Mouse (Mus musculus) forebrain, embryonic 13.5 days (tissue): ENCODE results near the gene Ssbp4. TPM values are rescaled to one million over a fixed set of nuclear protein-coding genes. Genes with fewer than 3 reads are reported as not detected.

ENCODE experiments used
- ATAC-seq: fragments of 200-750 bp; cut with Nextera tagmentation; 2 replicates; pipeline ENCODE4 v1.8.0; 2017
- H3K27ac ChIP-seq: fragments of 300-500 bp; sonication (generic); 2 replicates; pipeline ENCODE4 v1.5.1; 2015; ENCODE audit warnings: inconsistent platforms, mild to moderate bottlenecking, moderate library complexity
- H3K27me3 ChIP-seq: fragments of 300-500 bp; sonication (generic); 2 replicates; pipeline ENCODE4 v1.6.1; 2015; ENCODE audit warnings: mild to moderate bottlenecking, inconsistent platforms
- H3K36me3 ChIP-seq: fragments of 300-500 bp; sonication (generic); 2 replicates; pipeline ENCODE4 v1.6.1; 2015; ENCODE audit warnings: mild to moderate bottlenecking, inconsistent platforms; ENCODE audit not compliant: poor library complexity, severe bottlenecking
- H3K4me1 ChIP-seq: fragments of 300-500 bp; sonication (generic); 2 replicates; pipeline ENCODE4 v1.6.1; 2015; ENCODE audit warnings: inconsistent platforms
- H3K4me2 ChIP-seq: fragments of 300-500 bp; sonication (generic); 2 replicates; pipeline ENCODE4 v1.6.1; 2015; ENCODE audit warnings: inconsistent platforms, mild to moderate bottlenecking, moderate library complexity
- H3K4me3 ChIP-seq: fragments of 300-500 bp; sonication (generic); 2 replicates; pipeline ENCODE4 v1.5.1; 2015; ENCODE audit warnings: mild to moderate bottlenecking, inconsistent platforms
- H3K9ac ChIP-seq: fragments of 300-500 bp; sonication (generic); 2 replicates; pipeline ENCODE4 v1.6.1; 2015; ENCODE audit warnings: mild to moderate bottlenecking, inconsistent platforms
- H3K9me3 ChIP-seq: fragments of 300-500 bp; sonication (generic); replicated peaks from 2 replicates; pipeline ENCODE4 v1.6.1; 2016; ENCODE audit warnings: inconsistent platforms
- WGBS: fragments of 180-500 bp; shearing (Covaris S2); methylation state at CpG from one replicate; pipeline ENCODE4 v1.1.7; 2015; 5-methylcytosine and 5-hydroxymethylcytosine counted together
- polyA plus RNA-seq: library from polyadenylated mRNA; unstranded; fragments of >200 nt; fragmentation: Nextera tagmentation; extraction: Ambion mirVana; gene quantifications from 2 replicates; pipeline ENCODE4 v1.2.1, GENCODE M21; 2015

Ssbp4 gene
- polyA plus RNA-seq, 1 experiment from 2014 or later: 81.9 TPM

DNA sequence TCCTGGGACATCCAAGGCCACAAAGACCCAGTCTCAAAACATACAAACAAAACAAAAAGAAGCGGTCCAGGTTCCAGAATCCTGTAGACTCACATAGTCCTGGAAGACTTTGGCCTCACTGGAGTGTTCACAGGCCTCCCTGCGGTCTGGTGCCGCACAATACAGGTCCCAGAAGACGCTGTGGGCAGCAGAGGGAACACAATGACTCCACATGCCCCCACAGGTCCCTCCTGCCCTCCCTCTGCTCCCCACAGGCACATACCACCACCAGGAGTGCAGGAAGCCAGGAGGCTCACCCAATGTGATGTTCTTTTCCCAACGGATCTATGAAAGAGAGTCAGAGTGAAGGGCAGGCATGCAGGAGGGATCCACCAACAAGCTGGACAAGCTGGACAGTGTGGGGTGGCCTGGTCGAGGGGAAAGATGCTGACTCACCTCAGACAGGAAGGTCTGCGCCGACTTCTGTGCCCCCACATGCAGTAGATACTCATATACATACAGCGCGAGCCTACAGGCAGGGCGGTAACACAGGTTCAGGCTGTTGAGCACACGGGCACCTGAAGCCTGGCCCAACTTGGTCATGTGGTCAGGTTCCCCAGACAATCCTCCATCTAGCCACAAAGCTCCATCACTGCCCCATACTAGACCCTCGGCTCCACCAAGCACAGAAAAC lies 6.4 kb downstream of the Ssbp4 start:
- H3K36me3 ChIP-seq: peaks cover 17% of the 10 kb centered on the region
- H3K9me3 ChIP-seq: no peaks in the 10 kb centered on the region
- 0 out of 2 replicates have a peak, but pooled peaks cover under 1% of the 10 kb centered on the region for H3K27me3 ChIP-seq
- H3K27ac ChIP-seq: no peak overlapping the region; the same call in none of the 2 replicates
- H3K4me2 ChIP-seq: no peak overlapping the region
- WGBS: 92% methylated on average over 13 of the region's 13 CpGs
- peaks cover 81% of the 10 kb centered on the region for H3K4me1 ChIP-seq
- no peak for ATAC-seq
- no peak overlapping the region for H3K4me3 ChIP-seq
- H3K9ac ChIP-seq: no peak overlapping the region

DNA sequence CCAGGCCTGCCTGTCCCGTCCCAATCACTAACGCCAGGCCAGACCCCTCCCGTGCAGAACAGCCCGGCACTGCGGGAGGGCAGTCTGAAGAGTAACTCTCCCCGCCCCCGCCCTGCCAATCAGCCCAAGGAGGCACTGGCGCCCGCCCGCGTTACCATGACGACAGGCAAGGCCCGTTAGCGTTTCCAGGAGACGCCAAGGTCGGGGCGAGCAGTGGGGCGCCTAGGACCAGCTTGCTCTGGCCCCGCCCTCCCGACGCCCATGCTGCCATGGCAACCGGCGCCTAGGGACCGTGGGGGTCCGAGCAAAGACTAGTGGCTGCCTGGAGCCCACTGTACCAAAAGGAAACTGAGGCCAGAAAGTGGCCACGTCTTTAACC lies 7.4 kb downstream of the Ssbp4 start:
- ATAC-seq: peak; percentile 74
- Histone ChIP-seq H3K27ac (peak overlapping the region; percentile 93), H3K4me3 (peak overlapping the region; percentile 21), H3K36me3 (peaks cover 26% of the 10 kb centered on the region), H3K27me3 (peaks cover 8% of the 10 kb centered on the region; the same call in 1 of the 2 replicates), H3K9ac (peak overlapping the region; percentile 47; the same call in 1 of the 2 replicates), H3K4me2 (peak overlapping the region; percentile 54), H3K4me1 (peaks cover 83% of the 10 kb centered on the region), H3K9me3 (no peaks in the 10 kb centered on the region)
- WGBS: under 1% methylated on average over 23 of the region's 26 CpGs

DNA sequence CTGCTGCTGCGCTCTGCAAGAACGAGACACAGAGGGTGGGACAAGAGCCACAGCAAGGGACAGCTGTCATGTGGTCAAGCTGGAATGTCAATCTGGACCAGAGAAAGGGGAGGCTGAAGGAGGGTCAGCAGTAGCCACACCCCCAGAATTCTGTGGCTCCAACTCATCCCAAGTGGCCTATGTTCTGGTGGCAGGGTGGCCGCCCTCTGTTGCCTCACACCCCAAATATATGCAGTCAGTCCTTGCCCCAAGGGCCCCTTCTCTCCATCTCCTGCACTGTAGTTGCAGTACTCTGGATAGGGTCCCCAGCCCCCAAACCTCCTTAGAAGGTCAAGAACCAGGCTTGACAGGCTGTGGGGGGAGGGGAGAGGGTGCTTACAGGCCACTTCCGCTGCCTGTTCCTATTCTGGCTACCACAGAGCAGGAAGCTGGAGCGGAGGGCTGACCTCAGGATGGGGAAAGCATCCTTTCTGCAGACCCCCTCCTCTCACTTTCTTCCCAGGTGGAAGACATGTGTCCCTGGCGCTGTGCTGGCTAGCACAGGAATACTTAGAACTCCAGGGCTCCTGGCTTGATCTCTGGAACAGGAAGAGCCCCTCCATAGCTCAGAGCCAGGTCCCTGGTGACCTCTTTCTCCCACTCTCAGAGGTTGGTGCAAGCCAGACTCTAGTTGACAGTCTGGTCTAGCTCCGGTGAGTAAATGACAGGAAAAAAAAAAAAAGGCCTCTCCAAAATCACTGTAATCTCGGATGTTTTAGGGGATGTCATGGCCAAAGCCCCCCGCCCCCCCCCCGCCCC lies 8.0 kb downstream of the Ssbp4 start:
- Histone ChIP-seq H3K4me1 (peaks cover 82% of the 10 kb centered on the region), H3K27me3 (peaks cover 14% of the 10 kb centered on the region; the same call in 1 of the 2 replicates), H3K9me3 (no peaks in the 10 kb centered on the region), H3K27ac (peak overlapping the region; percentile 93), H3K4me3 (peak overlapping the region; percentile 21), H3K36me3 (peaks cover 32% of the 10 kb centered on the region), H3K4me2 (peak overlapping the region; percentile 54), H3K9ac (peak overlapping the region; percentile 47; the same call in 1 of the 2 replicates)
- ATAC-seq: peak; percentile 9
- WGBS: 20% methylated on average over 10 of the region's 10 CpGs

DNA sequence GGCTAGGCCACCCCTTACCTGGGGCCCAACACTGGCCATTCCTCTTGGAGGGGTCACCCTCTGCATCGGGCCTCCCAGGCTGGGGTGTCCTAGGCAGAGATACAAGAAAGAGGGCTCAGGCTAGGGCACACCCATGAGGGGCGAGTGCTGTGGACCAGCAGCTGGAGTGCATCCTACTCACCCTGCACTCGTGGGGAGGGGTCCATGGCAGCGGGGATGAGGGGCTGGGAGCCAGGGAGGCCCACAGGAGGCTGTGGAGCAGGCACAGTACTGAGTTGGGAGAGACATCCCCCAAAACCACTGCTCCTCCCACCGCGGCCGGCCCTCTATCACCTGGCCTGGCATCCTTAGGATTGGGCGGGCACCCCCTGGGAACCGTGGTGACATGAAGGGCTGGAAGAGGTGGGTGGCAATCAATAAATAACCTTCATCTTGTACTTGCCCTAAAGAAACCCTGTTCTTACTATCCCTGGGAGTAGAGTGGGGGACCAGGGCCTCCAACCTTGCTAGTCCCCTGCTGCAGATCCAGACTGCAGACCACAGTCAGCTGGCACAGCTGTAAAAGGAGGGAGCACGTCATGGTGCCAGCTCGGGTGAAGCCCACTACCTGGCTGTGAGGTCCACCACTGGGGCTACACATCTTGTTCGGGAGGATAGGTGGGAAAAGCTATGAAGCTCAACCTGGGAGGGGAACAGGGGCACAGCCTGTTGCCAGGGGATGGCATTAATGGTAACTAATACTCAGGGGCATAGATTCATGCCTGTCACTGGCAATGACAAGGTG lies 9.0 kb downstream of the Ssbp4 start:
- 83% methylated on average over 12 of the region's 12 CpGs for WGBS
- H3K4me2 ChIP-seq: 0 out of 2 replicates have a peak overlapping the region, but pooled peaks have one; percentile 54
- H3K4me1 ChIP-seq: peaks cover 83% of the 10 kb centered on the region
- H3K9ac ChIP-seq: no peak overlapping the region
- no peaks in the 10 kb centered on the region for H3K9me3 ChIP-seq
- H3K4me3 ChIP-seq: no peak overlapping the region
- H3K27me3 ChIP-seq: peaks cover 16% of the 10 kb centered on the region; the same call in 1 of the 2 replicates
- H3K36me3 ChIP-seq: peaks cover 32% of the 10 kb centered on the region
- ATAC-seq: no peak
- peak overlapping the region; percentile 93 for H3K27ac ChIP-seq

DNA sequence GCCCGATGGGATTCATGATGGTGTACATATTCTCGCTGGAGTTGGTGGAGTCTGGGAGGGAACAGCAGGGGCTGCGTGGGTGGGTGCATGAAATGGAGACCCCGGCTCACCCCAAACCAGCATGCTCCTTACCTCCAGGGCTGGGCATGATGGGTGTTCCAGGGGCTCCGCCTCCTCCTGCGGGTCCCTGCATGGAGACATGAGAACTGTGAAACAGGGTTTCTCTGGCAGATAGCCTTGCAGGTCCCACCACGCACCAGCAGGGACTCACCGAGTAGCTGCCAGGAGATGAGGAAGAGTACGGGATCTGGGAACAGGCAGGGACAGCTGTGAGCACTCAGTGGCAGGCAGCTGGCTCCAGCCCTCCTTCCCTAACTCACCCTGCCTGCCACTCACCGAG lies 9.9 kb downstream of the Ssbp4 start:
- H3K4me1 ChIP-seq: peaks cover 81% of the 10 kb centered on the region
- peak overlapping the region; percentile 79 for H3K9ac ChIP-seq
- H3K9me3 ChIP-seq: no peaks in the 10 kb centered on the region
- H3K36me3 ChIP-seq: peaks cover 32% of the 10 kb centered on the region
- H3K4me3 ChIP-seq: peak overlapping the region; percentile 49
- 0 out of 2 replicates have a peak, but pooled peaks have one; percentile 0 for ATAC-seq
- WGBS: 15% methylated on average over 10 of the region's 10 CpGs
- H3K4me2 ChIP-seq: peak overlapping the region; percentile 90
- peaks cover 16% of the 10 kb centered on the region; the same call in 1 of the 2 replicates for H3K27me3 ChIP-seq
- peak overlapping the region; percentile 5; the same call in 1 of the 2 replicates for H3K27ac ChIP-seq

DNA sequence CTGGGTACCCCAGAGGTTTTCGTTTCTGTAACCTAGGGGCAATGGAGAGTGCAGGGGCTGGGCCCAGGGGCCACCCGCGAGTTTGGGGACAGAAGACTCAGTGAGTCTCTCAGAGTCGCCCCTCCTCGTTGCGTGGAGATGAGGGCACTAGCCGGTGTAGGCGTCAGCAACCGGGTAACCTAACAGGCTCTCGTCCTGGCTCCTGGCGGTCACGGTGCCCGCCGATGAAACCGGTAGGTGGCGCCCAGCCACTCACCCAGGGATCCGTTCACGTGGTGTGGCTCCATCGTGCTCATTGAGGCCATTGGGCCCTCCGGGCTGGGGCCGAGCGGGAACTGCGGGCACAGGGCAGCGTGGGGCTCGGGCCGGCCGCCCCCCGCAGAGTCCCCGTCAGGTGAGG lies 10.4 kb downstream of the Ssbp4 start:
- ATAC-seq: peak; percentile 37
- Histone ChIP-seq H3K4me3 (peak overlapping the region; percentile 49), H3K4me1 (peaks cover 84% of the 10 kb centered on the region), H3K36me3 (peaks cover 31% of the 10 kb centered on the region), H3K4me2 (peak overlapping the region; percentile 90), H3K9ac (peak overlapping the region; percentile 79), H3K9me3 (no peaks in the 10 kb centered on the region), H3K27ac (peak overlapping the region; percentile 51), H3K27me3 (peaks cover 16% of the 10 kb centered on the region; the same call in 1 of the 2 replicates)
- under 1% methylated on average over 29 of the region's 29 CpGs for WGBS

DNA sequence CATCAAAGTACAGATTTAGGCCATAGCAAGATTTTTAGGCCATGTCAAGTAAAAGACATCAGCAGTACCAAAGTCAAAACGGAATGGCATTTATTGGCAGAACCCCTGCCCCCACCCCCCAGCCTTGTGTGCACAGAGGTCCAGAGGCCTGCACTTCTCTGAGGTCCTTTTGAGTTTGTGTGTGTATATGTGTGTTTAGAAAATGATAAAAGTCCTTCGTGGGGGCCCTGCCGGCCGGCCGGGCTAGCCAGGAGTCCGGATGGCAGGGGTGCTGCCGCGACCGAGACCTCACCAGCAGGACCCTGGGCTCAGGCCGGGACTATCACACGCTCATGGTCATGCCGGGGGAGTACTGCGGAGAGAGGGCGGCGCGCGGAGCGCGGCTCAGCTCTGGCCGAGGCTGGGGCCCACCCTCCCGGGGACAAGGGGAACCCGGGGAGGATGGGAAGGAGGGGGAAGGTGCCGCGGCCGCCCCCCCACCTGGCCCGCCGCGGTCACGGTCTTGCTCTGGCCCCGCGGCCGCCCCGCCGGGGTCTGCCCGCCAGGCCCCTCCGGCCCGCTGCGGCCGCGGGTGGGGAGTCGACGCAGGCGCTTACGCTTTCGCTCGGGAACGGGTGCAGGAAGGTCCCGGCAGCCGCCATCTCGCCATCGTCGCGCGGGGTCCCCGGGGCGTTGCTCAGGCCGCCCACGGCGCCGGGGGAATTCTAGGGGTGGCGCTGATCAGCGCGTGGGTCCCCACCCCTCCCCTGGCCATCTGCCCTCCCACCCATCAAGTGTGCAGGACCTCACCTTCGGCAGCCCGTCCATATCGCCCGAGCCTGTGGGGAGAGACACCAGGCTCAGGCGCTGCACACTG lies 11.0 kb downstream of the Ssbp4 start:
- Histone ChIP-seq H3K9ac (peak overlapping the region; percentile 79), H3K4me1 (peaks cover 84% of the 10 kb centered on the region), H3K9me3 (no peaks in the 10 kb centered on the region), H3K27ac (peak overlapping the region; percentile 51), H3K4me2 (peak overlapping the region; percentile 90), H3K4me3 (peak overlapping the region; percentile 49), H3K36me3 (peaks cover 29% of the 10 kb centered on the region), H3K27me3 (peaks cover 16% of the 10 kb centered on the region; the same call in 1 of the 2 replicates)
- ATAC-seq: no peak
- 4% methylated on average over 62 of the region's 68 CpGs for WGBS

DNA sequence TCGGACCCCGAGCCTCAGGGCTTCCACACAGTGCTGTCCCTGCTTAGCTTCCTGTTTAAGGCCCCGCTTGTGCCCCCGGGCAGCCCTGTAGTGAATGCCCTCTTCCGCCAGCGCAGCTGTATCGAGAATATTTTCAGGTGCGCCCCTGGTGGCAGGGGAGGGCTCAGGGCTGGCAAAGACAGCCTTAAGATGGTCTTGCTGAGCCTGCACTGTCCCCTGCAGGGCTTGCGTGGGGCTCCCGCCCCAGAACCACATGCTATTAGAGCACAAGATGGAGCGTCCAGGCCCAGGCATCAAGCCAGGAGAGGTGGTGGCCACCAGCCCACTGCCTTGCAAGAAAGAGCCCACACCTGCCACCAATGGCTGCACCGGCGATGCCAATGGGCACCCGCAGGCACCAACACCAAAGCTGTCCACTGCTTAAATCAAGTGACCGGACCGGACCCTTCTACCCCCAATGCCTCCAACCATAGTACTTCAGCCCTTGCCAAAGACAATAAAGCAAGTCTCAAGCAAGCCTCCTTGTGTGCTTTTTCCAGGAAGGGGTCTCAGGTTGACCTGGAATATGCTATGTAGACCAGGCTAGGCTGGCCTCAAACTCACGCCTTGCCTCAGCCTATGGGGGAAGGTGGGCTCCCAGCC lies 11.8 kb downstream of the Ssbp4 start:
- Histone ChIP-seq H3K27ac (no peak overlapping the region), H3K9ac (peak overlapping the region; percentile 79; the same call in 1 of the 2 replicates), H3K4me1 (peaks cover 78% of the 10 kb centered on the region), H3K4me3 (peak overlapping the region; percentile 49), H3K36me3 (peaks cover 26% of the 10 kb centered on the region), H3K27me3 (peaks cover 16% of the 10 kb centered on the region; the same call in 1 of the 2 replicates), H3K4me2 (peak overlapping the region; percentile 90), H3K9me3 (no peaks in the 10 kb centered on the region)
- ATAC-seq: no peak
- WGBS: 83% methylated on average over 17 of the region's 17 CpGs

DNA sequence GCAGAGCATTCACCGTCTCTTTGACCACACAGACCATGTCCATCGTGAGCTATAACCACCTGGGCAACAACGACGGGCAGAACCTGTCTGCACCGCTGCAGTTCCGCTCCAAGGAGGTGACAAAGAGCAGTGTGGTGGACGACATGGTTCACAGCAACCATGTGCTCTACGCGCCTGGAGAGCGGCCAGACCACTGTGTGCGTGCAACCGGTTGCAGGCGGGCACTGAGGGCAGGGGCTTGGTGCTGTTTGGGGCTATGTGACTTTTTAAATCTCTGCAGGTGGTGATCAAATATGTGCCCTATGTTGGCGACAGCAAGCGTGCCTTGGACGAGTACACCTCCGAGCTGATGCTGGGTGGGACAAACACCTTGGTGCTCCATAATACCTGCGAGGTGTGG lies 12.5 kb downstream of the Ssbp4 start:
- Histone ChIP-seq H3K9me3 (no peaks in the 10 kb centered on the region), H3K4me2 (no peak overlapping the region), H3K9ac (no peak overlapping the region), H3K4me3 (no peak overlapping the region; the same call in 1 of the 2 replicates), H3K36me3 (peaks cover 30% of the 10 kb centered on the region), H3K27me3 (peaks cover 16% of the 10 kb centered on the region; the same call in 1 of the 2 replicates), H3K27ac (no peak overlapping the region), H3K4me1 (peaks cover 71% of the 10 kb centered on the region)
- 93% methylated on average over 18 of the region's 18 CpGs for WGBS
- no peak for ATAC-seq

DNA sequence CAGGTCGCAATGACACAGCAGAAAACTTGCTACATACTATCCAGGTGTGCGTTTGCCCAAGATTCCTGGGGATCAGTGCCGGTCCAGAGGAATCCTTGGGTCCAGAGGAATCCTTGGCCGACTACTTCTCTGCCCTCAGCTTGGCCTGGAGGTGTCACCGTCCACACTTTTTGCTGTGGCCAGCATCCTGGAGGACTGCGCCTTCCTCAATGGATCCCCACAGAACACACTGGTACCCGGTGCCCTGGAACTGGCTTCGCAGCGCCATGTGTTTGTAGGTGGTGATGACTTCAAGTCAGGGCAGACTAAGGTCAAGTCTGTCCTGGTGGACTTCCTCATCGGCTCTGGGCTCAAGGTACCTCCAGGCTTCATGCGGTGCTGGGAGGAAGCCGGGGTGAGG lies 12.9 kb downstream of the Ssbp4 start:
- WGBS: 93% methylated on average over 12 of the region's 12 CpGs
- Histone ChIP-seq H3K4me1 (peaks cover 67% of the 10 kb centered on the region), H3K27ac (no peak overlapping the region), H3K9me3 (no peaks in the 10 kb centered on the region), H3K4me3 (peak overlapping the region; percentile 66), H3K27me3 (peaks cover 16% of the 10 kb centered on the region; the same call in 1 of the 2 replicates), H3K4me2 (peak overlapping the region; percentile 98; the same call in 1 of the 2 replicates), H3K9ac (no peak overlapping the region), H3K36me3 (peaks cover 34% of the 10 kb centered on the region)
- no peak for ATAC-seq
